Mouse (Mus musculus) thymus, postnatal 4 days (tissue): ENCODE measurements around the gene Phkg2.

ENCODE experiments used
- DNase-seq: peaks from one replicate; pipeline ENCODE4 v3.0.0; 2021

Phkg2 gene

DNA sequence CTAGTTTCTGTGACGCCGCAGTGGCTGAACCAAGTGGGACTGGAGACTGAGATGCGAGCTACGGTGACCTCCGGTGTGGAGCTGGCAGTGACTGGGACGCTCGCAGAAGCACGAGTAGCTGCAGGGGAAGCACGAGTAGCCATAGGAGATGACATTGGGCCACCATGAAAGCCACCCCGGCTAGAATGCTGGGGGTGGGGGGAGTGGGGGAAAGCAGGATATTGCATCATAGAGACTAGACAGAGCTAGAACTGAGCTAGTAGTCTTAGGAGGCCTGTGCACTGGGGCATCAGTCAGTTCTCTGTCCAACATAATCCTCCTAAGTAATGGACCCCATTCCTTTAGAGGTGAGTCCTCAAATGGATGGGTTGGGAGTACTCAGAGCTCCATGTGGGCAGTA is 31.1 kb downstream of the Phkg2 start:
- no peak for DNase-seq

GRCm38 (mm10) chr7:127607150-127607549 is 34.0 kb downstream of the Phkg2 start:
- DNase-seq = no peak

DNA sequence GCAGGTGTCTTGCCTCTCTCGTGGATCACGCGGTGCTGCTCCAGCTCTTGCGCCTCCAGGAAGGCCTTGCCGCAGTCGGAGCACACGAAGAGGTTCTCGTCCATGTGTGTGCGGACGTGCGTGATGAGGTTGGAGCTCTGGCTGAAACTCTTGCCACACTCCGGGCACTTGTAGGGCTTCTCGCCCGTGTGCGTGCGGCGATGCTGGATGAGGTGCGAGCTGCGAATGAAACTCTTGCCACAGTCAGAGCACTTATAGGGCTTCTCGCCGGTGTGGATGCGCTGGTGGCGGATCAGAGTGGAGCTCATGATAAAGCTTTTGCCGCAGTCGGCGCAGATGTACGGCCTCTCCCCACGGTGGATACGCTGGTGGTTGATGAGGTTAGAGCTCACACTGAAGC is 37.9 kb downstream of the Phkg2 start:
- no peak for DNase-seq

DNA sequence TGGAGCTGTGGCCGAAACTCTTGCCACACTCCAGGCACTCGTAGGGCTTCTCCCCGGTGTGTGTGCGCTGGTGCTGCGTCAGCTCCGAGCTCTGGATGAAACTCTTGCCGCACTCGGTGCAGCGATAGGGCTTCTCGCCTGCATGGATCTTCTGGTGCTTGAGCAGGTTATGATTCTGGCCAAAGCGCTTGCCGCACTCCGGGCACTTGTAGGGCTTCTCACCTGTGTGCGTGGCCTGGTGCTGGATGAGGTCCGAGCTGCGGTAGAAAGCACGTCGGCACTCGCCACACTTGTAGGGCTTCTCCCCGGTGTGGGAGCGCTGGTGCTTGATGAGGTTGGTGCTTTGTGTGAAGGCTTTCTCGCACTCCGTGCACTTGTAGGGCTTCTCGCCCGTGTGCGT is 38.4 kb downstream of the Phkg2 start:
- no peak for DNase-seq

DNA sequence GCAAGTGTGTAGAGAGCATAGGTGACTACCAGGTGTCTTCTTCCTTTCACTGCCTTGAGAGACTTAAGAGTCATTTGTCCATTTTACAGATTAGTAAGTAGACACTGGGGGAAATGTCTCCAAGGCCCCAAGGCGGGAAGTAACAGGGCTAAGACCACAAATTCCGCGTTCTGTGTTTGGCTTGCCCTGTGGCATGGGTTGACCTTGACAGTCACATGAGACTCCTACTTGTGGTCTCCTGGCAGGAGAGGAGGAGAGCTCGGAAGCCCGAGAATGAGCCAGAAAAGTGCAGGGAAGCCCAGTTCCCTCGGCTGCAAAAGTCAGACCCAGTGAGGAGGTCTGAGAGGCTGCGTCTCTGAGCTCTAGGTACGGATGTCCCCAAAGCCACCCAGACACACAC is 40.4 kb downstream of the Phkg2 start:
- no peak for DNase-seq

GRCm38 (mm10) chr7:127614091-127614490 is 41.0 kb downstream of the Phkg2 start:
- no peak for DNase-seq

- peak; percentile 75 for DNase-seq
Observed at GRCm38 (mm10) chr7:127614511-127614890, 41.4 kb downstream of the Phkg2 start.

GRCm38 (mm10) chr7:127614891-127615843 is 42.0 kb downstream of the Phkg2 start, which contains the start of gene Zfp629:
Gene Zfp629 (minus strand): TSS chr7:127615797.
- peak; percentile 78 for DNase-seq

DNA sequence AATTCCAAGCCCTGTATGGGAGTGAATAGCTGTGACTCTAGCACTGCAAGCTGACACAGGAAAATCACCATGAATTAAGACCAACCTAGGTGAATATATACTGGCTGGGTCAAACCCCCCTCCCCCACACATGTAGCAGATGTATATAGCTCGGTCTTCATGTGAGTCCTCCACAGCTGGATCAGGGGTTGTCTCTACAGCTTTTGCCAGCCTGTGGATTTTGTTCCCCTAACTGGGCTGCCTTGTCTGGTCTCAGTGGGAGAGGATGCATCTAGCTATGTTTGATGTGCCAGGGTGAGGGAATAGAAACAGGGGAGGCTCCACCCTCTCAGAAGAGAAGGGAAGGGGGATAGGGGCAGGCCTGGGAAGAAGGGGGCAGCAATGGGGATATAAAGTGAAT is 43.2 kb downstream of the Phkg2 start:
- DNase-seq = peak; percentile 63

GRCm38 (mm10) chr7:127616881-127617280 is 43.7 kb downstream of the Phkg2 start:
- DNase-seq = no peak

DNA sequence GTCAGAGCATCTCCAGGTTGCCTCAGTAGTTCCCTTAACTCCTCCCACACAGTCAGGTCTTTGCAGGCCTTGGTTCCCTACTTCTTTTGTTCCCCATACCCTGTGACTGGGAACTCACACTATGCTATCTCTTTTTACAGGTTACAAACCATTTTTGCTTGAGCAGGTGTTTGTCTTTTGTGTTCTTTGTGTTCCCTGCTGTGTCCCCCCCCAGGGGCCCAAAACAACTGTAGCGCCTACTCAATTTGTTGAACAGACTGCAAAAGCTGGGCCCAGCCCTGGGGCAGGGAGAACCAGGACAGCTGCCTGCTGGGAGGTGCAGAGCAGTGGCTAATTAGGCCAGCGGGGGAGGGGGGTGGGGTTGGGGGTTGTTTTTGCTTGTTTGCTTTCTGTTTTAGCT is 44.8 kb downstream of the Phkg2 start:
- peak; percentile 73 for DNase-seq

- DNase-seq = peak; percentile 34
Observed at GRCm38 (mm10) chr7:127618402-127618801, 45.3 kb downstream of the Phkg2 start.

GRCm38 (mm10) chr7:127626039-127626438 is 52.9 kb downstream of the Phkg2 start:
- DNase-seq = no peak

GRCm38 (mm10) chr7:127626471-127626870 is 53.3 kb downstream of the Phkg2 start:
- no peak for DNase-seq

- no peak for DNase-seq
Observed at GRCm38 (mm10) chr7:127628646-127629045, 55.5 kb downstream of the Phkg2 start.

DNA sequence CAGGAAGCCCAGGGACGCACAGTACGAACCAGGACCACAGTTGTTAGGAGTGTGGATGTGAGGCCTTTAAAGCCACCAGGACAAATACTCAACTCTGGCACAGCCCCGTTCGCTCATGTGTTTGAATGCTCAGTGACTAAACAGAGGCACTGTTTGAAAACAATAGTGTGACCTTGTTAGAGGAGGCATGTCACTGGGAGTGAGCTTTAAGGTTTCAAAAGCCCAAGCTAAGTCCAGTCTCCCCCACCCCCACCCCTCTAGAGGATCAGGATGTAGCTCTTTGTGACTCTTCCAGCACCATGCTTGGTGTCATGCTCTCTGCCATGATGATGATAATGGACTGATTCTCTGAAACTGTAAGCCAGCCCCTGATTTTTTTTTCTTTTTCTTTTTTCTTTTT is 58.3 kb downstream of the Phkg2 start:
- DNase-seq = no peak
